Mouse (Mus musculus): ENCODE measurements around the gene Mgst2.

DNA sequence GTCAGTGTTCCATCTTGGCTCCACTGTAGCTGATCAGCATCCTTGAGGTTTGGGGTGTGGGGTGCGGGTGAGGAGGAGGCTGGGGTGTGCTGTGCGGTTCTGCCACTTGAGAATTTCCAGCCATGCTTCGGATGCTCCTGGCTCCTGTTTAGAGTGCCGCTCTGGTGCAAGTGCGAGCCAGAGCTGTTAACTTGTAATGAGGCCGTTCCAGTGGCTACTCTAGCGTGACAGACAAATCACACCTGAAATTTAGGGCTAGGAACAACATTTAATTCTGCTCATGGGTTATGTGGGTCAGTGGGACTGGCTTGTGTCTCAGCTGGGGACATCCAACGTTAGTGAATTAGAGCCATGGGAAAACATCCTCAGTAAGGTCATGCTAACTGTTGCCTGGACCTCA, 10.2 kb upstream of the Mgst2 start:
- TF ChIP-seq EP300 (IDR thresholded peaks at IDR 0.05; ENCODE audit: low read depth) = no peak
- TF ChIP-seq CTCF (IDR thresholded peaks at IDR 0.05; ENCODE audit: low read depth) = no peak

Measured in liver, embryonic 14.5 days (tissue).